Mouse (Mus musculus): ENCODE measurements at regions not wholly inside any gene's neighbourhood (a gene's known extent, or its start where the extent isn't known, plus 50 kb on each side); places are given as distances from the start of the nearest gene placed in this dataset.

GRCm38 (mm10) chr13:48130724-48131123, 130.3 kb upstream of the Id4 start:
- WGBS = 2% methylated on average over 17 of the region's 17 CpGs
- DNase-seq (ENCODE audit: low read depth, low spot score) = no peak

DNA sequence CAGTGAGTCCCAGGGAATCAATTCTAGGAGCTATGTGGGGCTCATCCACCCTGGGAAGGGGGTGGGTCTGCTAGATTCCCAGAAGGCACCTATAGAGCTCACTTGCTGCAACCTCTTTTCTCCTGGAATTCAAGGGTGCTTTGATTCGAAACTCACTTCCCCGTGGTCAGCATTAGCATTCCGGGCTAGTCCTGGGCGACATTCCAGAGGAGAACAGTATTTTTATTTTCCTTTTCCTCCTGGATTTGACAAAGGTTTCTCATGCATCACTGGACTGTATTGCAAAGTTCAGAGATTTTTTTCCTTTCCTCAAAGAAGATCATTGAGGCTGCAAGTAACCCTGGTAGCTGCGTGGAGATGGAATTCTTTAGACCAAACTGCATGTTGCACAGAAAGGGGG, 129.3 kb upstream of the Id4 start:
- 39% methylated on average over 5 of the region's 5 CpGs for WGBS
- DNase-seq (ENCODE audit: low read depth, low spot score) = no peak

- WGBS = 82% methylated on average over 5 of the region's 5 CpGs
- no peak for DNase-seq (ENCODE audit: low read depth, low spot score)
These were observed 115.1 kb upstream of the Id4 start for GRCm38 (mm10) chr13:48145976-48146375.

- 77% methylated on average over 7 of the region's 7 CpGs for WGBS
- no peak for DNase-seq (ENCODE audit: low read depth, low spot score)
These were observed 114.0 kb upstream of the Id4 start for GRCm38 (mm10) chr13:48147061-48147460.

GRCm38 (mm10) chr13:48153248-48153647, 107.8 kb upstream of the Id4 start:
- WGBS = 73% methylated on average over 7 of the region's 7 CpGs
- no peak for DNase-seq (ENCODE audit: low read depth, low spot score)

GRCm38 (mm10) chr13:48153684-48154413, 107.2 kb upstream of the Id4 start:
- no peak for DNase-seq (ENCODE audit: low read depth, low spot score)

DNA sequence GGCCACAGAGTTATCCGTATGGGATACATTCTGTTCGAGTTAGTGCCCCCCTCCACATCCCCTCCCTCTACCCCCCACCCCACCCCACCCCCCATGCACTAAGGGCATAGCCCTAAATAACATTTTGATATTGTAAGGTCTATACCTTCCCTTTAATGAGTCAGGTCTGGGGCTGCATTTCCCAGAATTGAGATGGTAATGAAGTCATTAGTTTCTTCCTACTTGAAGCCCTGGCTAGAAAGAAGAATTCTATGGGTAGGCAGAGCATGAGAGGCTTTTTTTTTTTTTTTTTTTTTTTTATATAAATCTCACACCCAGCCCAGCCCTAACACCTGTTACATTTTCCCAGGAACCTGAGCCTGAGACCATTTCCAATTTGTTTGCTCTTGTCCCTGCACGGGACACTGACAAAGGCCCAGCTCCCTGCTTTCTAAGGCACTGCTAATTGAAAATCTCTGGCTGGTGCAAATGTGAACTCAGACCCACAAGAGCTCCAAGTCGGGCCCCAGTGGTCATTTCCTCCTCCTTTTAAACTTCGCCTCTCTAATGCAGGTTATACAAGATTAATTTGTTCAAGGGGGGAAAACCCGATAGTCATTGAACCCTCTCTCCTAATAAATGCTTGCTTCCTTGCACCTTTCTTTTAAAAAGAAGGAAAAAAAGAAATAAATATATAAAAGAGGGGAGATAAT, 106.5 kb upstream of the Id4 start:
- no peak for DNase-seq (ENCODE audit: low read depth, low spot score)
- 46% methylated on average over 6 of the region's 6 CpGs for WGBS

More at GRCm38 (mm10) chr13:48153684-48154413, 107.2 kb upstream of the Id4 start:
- 81% methylated on average over 7 of the region's 7 CpGs for WGBS

DNA sequence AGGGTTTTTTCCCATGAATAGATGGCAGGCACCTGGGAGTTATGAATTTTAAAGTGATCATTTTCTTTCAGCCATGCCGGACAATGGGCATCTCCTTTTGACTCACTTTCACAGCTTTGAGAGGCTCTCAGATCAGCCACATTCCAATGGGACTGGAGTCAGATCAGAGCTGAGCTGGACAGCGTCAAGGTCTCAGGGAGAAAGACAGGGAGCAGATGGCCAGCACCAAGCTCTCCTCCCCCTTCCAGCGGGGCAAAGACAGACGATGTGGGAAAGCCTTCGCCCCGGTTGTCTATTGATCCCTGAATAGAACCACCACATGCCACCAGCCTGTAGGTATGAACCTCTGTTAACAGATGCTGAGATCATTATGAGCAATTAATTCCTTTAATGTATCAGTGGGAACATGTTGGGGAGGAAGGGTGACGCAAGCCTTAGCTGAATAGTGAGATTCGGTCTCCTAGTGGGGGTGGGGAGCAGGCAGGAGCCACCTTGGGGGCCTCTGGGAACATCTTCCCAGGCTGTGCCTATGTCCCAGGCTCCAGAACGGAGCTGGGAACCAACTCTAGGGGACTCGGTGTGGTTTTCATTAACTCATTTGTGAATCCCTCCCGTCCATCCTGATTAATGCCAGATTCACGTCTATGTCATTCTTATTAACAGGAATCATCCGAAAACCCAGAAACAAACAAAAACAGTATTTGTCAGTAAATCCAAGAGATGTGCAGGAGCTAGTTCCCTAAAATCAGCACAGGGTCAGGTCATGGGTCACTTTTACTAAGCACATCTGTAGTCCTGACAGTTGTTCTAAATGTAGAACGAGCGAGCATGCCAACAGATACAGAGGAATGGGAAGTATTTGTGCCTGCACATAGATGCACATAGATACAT, 101.8 kb upstream of the Id4 start:
- DNase-seq (ENCODE audit: low read depth, low spot score) = no peak
- WGBS = 45% methylated on average over 15 of the region's 15 CpGs

DNA sequence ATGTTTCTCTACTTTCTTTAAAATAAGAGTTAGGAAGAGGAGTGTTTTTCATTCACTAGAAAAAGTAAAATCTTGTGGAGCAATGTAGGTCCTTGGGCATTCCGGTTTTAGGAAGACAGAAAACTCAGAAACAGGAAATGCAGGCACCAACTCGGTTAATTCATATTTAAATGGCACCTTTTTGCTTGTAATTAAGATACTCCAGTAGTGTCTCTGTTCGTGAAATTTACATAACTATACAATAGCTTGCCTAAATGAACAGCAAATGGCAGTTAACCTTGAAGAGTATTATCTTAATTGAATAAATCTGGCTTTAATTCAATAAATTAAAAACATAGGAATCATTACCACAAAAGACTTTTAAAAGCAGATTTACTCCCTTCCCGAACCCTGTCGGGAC, 100.9 kb upstream of the Id4 start:
- 73% methylated on average over 5 of the region's 5 CpGs for WGBS
- DNase-seq (ENCODE audit: low read depth, low spot score) = no peak

GRCm38 (mm10) chr13:48161339-48161738, 99.7 kb upstream of the Id4 start:
- no peak for DNase-seq (ENCODE audit: low read depth, low spot score)
- WGBS = 59% methylated on average over 9 of the region's 9 CpGs

GRCm38 (mm10) chr13:48164586-48164985, 96.4 kb upstream of the Id4 start:
- 82% methylated on average over 6 of the region's 6 CpGs for WGBS
- no peak for DNase-seq (ENCODE audit: low read depth, low spot score)

DNA sequence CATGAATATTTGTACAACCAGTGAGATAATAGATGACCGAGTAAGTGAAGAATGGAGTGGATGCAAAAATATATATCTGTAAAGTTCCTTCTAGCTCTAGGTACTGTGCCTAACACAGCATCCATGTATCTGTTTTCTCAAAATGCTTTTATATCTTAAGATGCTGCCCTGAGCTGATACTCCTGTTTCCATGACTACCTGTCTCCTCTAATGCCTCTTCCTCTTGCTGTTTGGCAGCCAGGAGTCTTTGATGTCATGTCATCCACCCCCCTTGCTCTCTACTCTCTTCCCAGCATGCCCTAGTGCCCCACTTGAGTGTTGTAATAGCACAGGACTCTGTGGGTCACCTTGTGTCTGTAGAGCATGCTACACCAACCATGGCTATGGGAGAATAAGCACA, 95.2 kb upstream of the Id4 start:
- WGBS = 86% methylated on average over 1 of the region's 1 CpGs
- DNase-seq (ENCODE audit: low read depth, low spot score) = no peak

DNA sequence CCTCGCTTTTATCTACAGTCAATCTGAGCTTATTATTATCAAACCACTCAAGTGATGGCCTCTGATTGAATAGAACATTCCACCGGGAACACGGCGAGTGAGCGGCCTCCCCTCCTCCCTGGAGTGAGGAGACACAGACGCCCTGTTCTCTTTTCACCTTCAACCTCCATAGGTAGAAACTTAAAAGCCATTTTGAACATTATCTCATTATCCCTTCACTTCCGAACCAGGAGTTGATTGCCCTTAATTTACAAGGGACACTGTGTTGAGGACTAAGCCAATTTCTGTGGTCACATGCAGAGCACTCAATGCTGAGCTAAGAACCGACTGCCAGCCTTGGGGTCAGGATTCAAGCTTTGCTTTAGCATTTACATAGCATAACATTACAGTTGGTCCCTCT, 93.1 kb upstream of the Id4 start:
- WGBS = 40% methylated on average over 8 of the region's 8 CpGs
- no peak for DNase-seq (ENCODE audit: low read depth, low spot score)

DNA sequence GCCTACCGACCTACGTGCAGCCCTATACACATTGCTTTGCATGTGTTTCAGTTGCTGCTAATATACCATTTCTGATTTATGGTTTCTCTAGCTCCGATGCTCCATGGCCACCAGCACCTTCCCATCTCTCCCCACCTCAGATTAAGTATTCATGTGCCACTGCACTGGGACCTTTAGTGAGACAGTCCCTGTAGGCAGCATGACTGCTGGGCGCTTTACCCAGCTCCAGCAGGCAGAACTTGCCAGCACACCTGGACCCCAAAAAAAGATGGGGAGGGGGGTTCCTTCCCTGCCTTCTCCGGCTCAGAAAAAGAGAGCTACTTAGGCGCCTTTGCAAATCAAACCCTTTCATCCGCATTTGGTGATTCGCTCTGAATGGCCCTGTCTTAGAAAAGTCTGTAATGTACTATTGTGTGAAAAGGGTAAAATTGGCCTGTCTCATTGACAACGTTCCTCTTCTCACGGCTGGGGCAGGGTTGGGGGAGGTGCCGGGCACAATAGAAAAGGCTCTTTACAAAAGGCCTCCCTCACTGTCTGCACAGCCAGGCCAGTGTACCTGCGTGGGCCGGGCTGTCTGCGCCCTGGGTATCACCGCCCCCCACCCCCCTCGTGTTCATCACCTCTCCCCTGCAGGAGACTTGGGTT, 89.6 kb upstream of the Id4 start:
- 54% methylated on average over 16 of the region's 16 CpGs for WGBS
- no peak for DNase-seq (ENCODE audit: low read depth, low spot score)

DNA sequence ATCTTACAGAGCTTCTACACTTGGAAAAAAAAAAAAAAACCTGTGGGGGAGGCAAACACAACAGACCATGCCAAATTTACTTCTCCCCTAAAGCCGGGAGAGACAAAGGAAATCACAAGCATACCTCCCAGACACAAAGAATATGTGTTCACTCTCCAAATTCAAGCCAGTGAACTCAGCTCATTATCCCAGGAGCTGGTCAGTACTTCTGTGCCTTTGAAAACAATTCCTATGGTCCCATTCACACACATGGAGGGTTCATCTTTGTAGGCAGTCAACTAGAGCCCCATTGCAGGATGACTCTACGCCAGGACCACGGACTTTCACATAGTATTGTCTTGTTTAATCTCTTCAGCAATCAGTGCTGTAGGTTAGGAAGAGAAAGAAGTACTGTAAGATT, 89.0 kb upstream of the Id4 start:
- WGBS = 66% methylated on average over 3 of the region's 3 CpGs
- DNase-seq (ENCODE audit: low read depth, low spot score) = no peak

GRCm38 (mm10) chr13:48192476-48192875, 68.6 kb upstream of the Id4 start:
- 88% methylated on average over 2 of the region's 2 CpGs for WGBS
- no peak for DNase-seq (ENCODE audit: low read depth, low spot score)

- WGBS = 71% methylated on average over 5 of the region's 5 CpGs
- no peak for DNase-seq (ENCODE audit: low read depth, low spot score)
These were observed 67.1 kb upstream of the Id4 start for GRCm38 (mm10) chr13:48193942-48194341.

DNA sequence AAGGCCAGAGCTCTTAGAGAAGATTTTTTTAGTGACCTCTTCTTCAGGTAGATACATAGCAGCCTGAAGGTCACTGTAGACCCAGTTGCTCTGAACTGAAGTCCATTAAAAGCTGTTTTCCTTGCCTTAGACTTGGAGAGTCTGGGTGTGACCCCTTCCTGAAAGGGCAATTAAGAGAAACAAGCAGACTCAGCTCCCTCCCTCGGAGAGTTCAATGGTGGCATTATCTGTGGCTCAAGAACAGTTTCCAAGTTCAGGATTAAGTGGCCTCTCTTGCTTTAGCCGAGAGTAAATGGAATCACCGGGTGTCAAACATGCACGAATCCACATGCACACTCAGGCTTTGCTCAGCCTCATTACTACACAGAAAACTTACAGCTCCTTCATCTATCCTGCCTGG, 53.2 kb upstream of the Id4 start:
- no peak for DNase-seq (ENCODE audit: low read depth, low spot score)
- 54% methylated on average over 4 of the region's 4 CpGs for WGBS
